Mouse (Mus musculus) brain, embryonic 14.5 days (tissue): ENCODE data around the gene D1Ertd622e.

ENCODE experiments used
- CTCF ChIP-seq: fragments of 200-500 bp; IDR thresholded peaks from 2 replicates; pipeline ENCODE4 v1.5.1; 2012; ENCODE audit warnings: inconsistent platforms, mild to moderate bottlenecking, moderate library complexity, borderline replicate concordance; ENCODE audit not compliant: insufficient read depth, insufficient read length; ENCODE audit errors: extremely low read depth
- POLR2A ChIP-seq: fragments of 200-500 bp; IDR thresholded peaks from 2 replicates; pipeline ENCODE4 v1.6.1; 2012; ENCODE audit warnings: mild to moderate bottlenecking, inconsistent platforms, borderline replicate concordance; ENCODE audit not compliant: poor library complexity, insufficient read depth, insufficient read length, severe bottlenecking; ENCODE audit errors: extremely low read depth

DNA sequence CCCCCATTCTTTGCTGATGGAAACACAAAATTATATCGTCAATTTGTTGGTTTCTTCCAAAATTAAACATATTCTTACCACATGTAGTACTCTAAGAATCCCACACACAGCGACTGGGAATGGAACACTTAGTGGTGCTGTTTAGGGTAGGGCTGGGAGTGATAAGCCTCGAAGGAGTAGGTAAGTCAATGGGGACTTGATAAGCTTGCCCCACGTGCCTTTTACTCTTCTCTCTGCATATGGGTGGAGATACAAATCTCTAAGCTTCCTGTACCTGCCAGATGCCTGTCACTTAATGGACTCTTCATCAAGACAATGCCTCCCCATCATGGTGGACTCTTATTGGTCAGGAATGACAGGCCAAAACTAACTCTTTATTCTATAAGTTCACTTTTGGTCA is 78.8 kb downstream of the D1Ertd622e start:
- TF ChIP-seq CTCF = no peak
- TF ChIP-seq POLR2A = no peak
